Mouse (Mus musculus): ENCODE measurements around the gene Hvcn1.

Gene Hvcn1

DNA sequence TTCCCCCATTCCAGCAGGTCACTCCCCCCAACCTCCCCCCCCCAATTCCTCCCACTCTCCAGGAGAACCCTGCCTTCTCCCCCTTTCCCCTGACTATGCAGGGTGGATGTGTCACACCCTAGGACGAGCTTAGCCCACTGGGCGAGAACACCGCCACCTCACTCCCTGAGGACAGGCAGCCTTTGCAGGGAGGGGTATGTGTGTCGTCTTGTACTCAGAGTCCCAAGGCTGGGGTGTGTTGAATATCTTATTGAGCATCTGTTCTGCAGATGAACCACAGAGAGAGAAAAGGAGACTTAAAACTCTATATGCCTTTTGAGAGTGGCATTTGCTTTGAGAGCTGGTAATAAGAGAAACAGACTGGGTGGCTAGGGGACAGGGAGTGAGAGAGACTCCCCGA lies 30.6 kb downstream of the Hvcn1 start:
- DNase-seq = no peak

DNA sequence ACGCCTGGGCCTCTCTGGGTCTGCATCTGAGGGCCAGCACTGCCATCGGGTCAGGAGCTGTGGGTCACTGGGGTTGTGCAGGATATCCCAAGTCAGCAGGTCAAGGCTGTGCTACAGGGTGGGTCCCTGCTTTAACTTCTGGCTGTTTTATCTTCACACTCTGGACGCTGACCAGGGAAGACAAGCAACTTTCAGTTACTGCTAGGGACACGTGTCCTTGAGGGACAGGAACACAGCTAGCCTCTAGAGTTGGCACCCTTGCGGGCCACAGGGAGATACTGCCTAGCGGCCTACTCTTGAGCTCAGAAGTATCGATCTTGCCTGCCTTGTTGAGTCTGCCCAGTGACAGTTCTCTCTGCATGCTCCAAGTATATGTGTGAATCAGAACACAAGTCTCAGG lies 33.0 kb downstream of the Hvcn1 start:
- no peak for DNase-seq

DNA sequence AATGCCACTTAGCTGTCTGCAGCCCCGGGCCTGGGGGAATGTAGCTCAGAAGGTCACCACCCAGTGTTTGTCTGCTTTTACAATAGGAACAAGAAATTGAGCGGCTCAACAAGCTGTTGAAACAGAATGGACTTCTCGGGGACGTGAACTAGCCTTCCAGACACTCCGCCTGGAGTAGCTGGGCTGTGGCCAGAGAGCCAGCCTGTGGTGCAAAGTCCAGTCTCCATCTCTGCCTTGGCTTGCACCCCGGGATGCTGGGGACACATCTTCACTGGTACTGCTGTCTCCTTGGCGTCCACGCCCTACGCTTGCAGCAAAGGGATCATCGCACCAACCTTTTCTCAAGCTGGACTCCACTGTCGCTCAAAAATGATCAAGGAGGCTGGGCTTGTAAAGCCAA lies 33.9 kb downstream of the Hvcn1 start:
- DNase-seq = peak; percentile 62

DNA sequence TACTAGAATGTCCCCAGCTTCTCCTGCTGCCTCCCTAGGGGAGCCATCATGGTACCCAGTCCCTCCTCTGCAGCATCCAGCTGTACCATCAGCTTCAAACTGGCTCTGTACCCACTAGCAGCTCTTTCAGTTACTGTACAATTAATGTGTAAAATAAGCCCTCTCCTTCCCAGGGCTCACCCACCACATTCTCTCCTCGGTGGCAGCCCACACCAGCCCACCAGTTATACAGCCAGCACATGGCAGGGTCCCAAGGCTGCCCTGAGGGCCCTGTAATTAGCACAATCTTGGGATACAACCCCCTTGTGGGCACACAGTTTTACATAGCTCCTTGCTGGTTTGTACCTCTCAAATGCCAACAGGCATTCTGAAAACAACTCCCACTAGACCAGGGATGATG lies 34.4 kb downstream of the Hvcn1 start:
- no peak for DNase-seq

DNA sequence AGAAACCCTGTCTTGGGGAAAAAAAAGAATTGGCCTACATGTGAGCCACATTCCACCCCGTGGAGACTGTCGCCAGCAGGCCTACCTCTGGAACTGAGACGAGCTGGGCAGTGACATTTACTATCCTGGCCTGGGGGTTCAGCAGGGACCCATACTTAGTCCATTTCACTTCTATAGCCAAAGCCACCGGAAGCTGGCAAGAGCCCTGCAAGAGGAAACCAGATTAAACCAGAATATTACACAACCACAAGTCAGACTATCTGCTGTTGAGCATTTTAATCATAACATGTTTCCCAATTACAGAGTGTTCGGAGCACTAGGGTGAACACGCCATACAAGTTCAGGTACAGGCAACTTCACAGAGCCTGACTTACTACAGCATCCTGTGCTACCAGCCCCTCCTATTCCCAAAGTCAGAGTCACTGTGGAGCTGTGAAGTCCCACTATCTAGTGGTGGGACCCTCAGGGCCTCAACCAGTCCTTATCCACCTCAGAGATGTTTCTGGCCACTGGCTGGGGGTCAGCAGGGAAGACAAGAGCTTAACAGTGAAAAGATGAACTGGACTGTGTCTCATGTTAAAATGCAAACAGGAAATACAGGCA lies 36.0 kb downstream of the Hvcn1 start:
- no peak for DNase-seq

DNA sequence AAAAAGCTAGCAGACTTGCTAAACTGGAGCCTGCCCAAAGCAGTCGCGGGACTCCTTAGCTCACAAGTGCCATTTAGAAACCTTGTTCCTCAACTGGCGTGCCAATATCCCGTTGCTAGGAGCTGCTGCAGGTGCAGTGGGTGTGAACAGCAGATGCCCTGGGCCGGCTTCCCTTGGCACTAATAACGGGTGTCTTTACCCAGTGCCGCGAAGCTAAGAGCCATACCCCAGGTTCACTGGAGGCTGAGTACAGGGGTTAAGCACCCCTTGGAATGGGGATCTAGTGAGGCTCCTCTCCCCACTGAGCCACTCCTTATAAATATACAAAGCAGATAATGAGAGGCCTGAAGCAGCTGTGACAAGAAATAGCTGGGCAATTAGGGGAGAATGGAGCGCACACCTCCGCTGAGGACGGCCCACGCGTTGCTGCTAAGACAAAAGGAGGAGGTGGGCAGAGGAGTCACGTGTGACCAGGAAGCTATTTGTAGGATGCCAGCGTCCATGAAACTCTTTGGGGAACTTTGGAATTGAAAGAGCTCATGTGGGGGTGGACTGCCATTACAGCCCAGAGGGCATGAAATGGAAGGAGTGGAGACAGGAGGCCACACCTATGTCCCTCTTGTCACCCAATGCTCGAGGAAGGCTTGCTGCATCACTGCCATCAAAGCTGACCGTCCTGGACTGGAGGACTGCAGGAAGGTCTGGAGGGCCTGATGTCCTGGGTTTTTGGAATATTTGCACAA lies 37.3 kb downstream of the Hvcn1 start:
- no peak for DNase-seq

DNA sequence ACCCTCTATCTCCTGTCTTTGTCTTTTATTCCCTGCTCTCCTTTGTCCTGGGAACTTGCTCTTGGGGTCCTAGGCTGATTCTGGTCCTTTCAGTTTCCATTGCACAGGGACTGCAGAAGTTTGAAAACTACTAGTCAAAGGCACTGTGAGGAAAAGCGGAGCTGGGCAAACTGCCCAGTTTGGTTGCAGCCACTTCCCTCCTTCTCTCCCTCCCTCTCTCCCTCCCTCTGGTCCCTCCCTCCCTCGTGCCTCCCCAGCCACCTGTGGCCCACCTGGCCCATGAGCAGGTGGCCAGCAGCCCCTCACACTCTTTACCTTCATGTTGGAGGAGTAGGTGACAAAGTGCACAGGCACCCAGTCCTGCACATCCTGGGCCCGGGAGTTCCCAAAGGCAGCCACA lies 38.6 kb downstream of the Hvcn1 start:
- DNase-seq = no peak

DNA sequence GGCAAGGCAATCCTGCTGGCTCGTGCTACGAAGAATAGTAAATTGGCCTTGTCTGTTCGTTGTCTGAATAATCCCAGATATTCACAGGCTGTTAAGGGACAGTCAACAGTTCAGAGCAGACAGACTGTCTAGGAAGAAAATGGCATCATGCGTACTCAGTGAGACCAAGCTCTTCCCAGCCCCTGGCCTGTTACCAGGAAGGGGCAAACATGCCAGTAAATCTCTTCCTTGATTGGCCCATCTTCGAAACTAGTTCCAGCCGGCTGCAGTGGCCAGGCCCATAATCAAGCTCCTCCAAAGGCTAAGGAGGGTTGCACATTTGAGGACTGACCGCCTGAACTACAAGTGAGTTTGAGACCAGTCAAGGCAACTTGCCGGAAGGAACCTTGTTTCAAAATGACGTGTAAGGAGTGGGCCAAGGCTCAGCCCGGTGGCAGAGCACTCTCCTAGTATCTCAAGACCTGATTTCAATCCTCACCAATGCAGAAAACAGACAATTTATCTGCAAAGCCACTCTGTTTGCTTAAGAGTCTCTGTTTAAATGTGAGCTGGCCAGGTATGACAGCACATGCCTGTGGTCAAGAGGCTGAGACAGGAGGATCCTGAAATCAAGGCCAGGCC lies 40.1 kb downstream of the Hvcn1 start:
- no peak for DNase-seq

DNA sequence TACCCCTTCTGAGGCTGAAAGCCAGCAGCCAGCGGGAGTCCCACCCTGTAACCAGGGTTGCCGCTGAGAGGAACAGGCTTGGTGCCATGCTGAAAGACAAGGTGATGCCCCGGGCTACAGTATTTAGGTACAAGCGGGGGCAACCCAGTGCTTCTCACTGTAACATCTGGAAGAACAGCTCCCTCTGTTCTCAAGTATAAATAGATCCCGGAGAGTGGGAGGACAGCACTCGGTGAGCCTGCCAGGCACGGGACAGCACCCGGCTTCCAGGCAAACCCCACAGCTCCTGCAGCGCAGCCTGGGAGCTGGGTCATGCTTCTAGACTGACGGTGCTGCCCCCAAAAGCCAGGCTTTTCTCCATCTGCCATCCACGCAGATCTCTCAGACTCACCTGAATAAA lies 40.9 kb downstream of the Hvcn1 start:
- no peak for DNase-seq

DNA sequence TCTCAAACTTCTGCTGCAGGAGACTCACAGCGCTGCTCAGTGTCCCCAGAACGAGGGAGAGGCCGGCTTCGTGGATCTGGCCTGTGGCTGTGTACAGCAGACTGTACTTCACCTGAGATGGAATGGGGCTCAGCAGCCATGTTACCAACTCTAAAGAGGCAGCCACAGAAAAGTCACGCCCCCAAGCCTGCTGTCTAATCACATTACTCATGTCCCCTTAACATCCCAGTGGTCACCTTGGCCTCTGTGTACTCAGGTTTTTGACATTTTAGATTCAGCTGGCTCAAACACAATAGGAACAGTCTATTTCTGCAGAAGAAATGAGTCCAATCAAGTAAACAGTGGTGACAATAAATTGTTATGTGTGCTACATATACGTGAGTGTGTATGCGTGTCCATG lies 41.3 kb downstream of the Hvcn1 start:
- no peak for DNase-seq

DNA sequence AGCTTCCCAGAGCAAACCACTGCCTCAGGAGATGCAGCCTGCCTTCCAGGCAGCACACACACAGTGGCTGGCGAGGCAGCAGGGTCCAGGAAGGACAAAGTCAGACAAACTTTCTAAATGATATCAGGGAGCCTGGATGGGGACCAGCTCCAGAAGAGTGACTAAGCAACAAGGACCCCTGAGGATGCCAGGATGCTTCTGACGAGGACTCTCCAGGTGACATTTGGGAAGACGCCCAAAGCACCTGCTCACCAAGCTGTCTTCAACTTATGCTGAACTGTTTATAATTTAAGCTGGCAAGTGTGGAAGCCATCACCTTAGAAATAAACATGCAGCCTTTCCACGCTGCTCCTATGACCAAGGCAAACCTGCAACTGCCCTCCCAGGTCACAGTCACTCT lies 42.7 kb downstream of the Hvcn1 start:
- DNase-seq = no peak

DNA sequence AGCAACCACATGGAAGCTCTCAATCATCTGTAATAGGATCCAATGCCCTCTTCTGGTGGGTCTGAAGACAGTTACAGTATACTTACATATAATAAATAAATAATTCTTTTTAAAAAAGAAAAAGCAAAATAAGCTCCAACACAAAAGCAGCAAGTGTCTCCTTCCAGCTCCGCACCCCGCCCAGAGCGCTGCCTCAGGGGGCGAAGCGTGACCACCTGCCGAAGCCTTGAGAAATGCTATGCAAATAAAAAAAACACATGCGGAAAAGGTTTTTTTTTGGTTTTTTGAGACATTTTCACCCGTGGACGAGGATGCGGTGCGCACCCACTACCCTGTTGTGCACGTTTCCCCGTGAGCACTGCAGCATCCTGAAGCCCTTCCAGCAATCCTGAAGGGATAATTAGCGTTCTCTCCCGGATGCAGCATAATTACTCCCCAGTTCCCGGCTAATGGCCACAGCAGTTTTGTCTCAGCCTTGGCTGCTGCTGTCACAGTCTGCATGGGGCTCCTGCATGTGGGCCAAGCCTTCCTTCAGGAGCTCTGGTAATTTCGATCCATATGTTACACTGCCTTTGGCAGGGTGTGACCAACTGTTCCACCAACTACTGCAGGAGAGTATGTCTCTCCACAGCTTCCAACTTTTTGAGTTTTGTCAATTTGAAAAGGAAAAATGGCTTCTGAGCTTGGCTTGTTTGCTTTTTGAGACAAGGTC lies 45.4 kb downstream of the Hvcn1 start:
- no peak for DNase-seq

DNA sequence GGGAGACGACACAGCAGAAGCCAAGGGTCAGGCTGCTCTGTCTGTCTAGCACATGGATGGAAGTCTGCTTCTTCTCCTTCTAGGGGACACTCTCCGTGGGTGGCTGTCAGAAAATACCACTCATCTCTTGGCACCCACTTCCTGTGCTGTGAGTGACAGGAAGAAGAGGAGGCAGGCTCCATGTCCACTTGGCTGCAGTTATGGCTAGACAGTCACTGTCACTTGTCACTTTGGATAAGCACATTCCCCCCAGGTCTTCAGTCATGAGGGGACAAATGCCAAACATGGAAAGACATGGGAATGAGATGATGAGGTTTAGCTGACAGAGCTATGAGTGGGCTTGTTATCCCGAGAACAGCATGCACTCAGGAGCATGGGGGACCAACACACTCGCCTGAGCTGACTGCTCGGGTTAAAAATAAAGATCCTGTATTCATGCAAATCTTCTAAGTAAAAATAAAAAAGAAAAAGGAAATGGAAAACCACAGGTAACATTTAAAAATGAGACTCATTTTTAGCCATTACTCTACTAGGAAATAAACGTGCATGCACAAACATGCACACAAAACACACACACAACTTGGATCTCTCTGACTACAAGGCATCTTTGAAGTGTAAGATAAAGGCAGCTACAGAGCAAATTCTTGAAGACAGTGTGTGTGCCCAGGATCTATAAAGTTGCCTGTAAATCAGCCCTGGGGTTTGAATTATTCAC lies 51.6 kb downstream of the Hvcn1 start:
- DNase-seq = no peak

DNA sequence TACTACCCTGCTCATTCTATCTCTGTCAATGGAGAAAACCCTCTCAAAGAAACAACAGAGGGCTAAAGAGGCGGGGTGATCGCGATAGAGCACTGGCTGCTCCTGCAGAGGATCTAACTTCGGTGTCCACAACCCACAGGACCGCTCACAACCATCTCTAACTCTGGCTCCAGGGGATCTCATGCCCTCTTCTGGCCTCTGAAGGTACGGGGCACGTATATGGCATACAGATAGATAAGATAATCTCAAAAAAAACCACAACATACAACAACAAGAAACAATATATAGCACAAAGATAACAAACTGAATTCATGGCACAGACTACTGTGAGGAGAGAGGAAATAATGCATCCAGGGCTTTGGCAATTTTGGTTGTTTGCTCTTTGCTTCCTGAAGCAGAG lies 55.5 kb downstream of the Hvcn1 start:
- no peak for DNase-seq

DNA sequence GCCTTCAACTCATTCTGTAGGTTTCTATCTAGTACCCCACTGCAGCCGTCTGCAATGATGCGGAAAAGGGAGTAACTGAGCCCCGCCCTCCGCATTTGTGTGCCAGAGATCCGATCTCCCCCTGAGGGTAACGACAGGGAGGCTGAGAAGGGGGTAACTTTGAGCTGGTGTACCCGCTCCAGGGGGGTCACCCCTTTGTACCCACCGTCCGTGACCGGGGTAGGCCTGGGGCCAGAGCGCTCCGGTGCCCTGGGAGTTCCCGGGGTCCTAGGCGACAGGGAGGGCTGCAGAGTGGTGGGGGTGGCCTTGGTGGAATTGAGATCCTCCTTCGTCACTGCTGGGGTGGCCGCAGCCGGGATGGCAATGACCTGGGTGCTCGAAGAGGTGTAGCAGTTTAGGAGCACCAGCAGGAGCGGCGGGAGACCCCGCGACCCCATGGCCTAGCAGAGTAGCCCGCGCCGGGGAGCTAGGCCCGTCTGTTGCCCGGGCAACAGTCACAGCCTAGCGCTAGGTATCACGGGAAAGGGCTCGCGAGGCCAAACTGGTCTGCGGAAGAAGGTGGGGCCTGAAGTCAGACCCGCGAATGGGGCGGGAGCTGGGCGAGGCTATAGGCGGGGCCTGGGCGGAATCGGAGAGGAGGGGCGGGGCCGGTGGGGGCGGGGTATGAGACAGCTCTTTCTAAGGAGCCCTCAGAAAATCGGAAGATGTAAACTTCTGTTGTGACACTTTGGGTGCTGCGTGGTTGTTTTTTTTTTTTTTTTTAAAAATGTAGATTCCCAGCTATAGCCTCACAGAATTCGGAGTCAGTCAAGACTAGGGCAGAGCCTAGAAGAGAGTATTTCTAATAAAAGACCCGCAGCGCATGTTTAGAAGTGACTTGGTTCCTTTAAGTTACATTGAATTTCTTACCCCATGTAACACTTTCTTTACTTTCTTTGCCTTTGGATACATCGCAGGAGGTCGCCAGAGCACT lies 57.6 kb downstream of the Hvcn1 start, which contains the start of gene Tctn1:
Tctn1 (minus strand) TSS at position 528 of the 973 bp plus-strand sequence.
- peak; percentile 84 for DNase-seq

DNA sequence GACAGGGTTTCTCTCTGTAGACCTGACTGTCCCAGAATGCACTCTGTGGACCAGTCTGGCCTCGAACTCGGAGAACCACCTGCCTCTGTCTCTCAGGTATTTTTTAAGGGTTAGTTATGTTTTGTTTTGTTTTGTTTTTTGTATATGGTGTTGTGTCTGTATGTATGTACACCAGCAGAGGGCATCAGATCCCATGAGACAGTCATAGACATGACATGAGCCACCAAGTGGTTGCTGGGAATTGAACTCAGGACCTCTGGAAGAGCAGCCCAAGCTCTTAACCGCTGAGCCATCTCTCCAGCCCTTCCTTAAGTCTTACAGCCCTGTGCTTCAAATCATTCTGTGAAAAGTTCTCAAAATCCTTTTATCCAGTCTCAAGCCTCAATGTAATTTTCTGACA lies 58.6 kb downstream of the Hvcn1 start:
- DNase-seq = no peak

DNA sequence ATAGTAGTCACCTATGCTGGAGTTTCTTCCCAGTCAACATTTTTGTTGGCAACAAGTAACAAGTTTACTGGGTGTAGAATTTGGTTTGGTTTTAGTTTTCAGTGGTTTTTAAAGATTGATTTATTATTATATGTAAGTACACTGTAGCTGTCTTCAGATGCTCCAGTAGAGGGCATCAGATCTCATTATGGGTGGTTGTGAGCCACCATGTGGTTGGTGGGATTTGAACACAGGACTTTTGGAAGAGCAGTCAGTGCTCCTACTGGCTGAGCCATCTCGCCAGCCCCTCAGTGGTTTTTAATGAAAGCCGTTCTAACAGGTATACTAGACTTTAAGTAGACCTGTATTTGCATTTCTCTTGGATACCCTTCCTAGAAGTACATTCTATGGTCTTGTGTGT lies 59.3 kb downstream of the Hvcn1 start:
- DNase-seq = no peak

DNA sequence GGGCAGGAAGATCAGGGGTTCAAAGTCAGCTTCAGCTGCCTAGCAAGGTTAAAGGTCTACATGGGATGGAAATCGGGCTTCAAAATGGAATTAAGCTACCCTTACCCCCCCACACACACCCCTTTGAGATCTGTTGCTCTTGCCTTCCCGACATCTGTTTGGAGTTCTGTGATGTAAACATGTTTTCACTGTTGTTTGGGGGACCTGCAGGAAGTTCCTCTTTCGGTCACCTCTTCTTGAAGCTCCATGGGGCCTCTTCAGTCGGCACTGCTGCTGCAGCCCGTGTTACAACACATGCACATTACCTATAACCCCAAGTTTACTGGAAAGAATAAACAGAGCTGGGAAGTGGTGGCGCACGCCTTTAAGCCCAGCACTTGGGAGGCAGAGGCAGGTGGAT lies 60.5 kb downstream of the Hvcn1 start:
- DNase-seq = no peak

DNA sequence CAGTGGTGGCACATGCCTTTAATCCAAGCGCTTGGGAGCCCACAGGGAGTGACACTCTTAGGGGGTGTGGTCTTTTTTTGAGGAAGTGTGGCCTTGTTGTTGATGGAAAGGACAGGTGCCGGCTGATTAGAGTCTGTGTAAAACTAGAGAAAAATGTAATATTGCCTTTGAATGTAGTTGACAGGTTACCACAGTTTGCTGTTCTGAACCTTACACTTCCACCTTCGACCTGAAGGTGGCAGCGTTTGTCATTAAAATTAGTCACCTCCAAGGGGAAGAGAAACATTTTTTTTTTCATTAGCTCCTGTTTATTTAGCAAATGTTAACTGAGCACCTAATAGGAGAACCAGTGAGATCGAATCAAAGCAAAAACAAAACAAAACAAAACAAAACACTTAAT lies 61.3 kb downstream of the Hvcn1 start:
- peak; percentile 54 for DNase-seq

DNA sequence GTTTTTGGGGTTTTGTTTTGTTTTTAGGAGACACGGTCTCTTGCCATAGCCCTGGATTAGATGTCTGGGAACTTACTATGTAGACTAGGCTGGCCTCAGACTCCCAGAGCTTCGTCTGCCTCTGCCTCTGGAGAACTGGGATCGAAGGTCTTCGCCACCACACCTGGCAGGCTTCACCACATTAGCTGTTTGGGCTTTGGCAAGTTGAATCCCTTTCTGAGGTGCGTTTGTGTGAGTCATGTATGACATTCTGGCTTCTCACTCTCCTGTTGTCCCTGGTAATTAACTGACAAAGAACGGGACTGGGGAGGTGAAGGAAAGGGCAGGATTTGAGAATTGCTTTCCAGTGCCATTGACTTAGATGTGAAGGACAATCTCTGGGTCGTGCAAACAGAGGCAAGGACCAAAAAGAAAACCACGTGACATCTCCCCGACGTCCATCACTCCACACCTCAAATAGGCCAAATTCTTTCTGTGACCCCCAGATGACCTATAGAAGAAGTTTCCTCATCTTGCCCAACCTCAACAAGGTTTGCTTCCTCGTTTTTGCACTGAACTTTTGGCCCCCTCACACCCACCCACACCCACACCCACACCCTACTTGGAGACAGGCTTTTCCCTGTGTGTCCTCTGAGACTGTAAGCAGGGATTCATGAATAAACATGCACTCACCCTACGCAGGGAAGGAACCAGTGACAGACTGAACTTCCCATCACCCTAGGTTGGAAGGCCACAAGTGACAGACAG lies 62.4 kb downstream of the Hvcn1 start:
- no peak for DNase-seq

DNA sequence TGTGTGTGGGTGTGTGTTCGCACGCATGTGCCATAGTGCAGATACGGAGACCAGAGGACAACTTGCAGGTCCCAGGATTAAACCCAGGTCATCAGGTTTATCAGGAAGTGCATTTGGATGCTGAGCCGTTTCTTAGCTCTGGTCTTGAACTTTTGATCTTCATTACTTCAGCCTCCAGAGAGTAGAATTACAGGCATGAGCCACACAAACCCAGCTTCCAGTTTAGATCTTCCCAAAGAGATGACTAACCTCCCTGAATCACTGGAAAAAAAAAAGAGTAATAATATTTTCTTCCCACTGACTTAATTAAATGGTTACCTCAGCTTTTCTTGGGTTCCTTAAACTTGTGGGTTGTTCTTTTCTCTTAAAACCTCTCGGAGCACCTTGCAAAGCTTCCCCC lies 66.2 kb downstream of the Hvcn1 start:
- DNase-seq = no peak
